Mouse (Mus musculus) intestine, postnatal 0 days (tissue): ENCODE measurements around the gene Hadh. TPM values are rescaled to one million over a fixed set of nuclear protein-coding genes. Genes with fewer than 3 reads are reported as not detected.

ENCODE experiments used
- ATAC-seq: fragments of 200-750 bp; cut with Nextera tagmentation; 2 replicates; pipeline ENCODE4 v1.8.0; 2017; ENCODE audit warnings: mild to moderate bottlenecking, moderate TSS enrichment, moderate library complexity
- H3K27ac ChIP-seq: fragments of 300-500 bp; sonication (generic); 2 replicates; pipeline ENCODE4 v1.5.1; 2014; ENCODE audit warnings: mild to moderate bottlenecking, low read depth, low read length, moderate library complexity
- H3K27me3 ChIP-seq: fragments of 300-500 bp; sonication (generic); replicated peaks from 2 replicates; pipeline ENCODE4 v1.6.1; 2014; ENCODE audit warnings: low read length, mixed read lengths; ENCODE audit not compliant: control insufficient read depth, insufficient read depth
- H3K36me3 ChIP-seq: fragments of 300-500 bp; sonication (generic); 2 replicates; pipeline ENCODE4 v1.6.1; 2014; ENCODE audit warnings: mild to moderate bottlenecking, moderate library complexity; ENCODE audit not compliant: control insufficient read depth, insufficient read depth
- H3K4me1 ChIP-seq: fragments of 300-500 bp; sonication (generic); replicated peaks from 2 replicates; pipeline ENCODE4 v1.6.1; 2014; ENCODE audit warnings: antibody characterized with exemption, low read length, mixed read lengths; ENCODE audit not compliant: control insufficient read depth, insufficient read depth
- H3K4me2 ChIP-seq: fragments of 300-500 bp; sonication (generic); replicated peaks from 2 replicates; pipeline ENCODE4 v1.6.1; 2014; ENCODE audit warnings: low read depth, mild to moderate bottlenecking, moderate library complexity
- H3K4me3 ChIP-seq: fragments of 300-500 bp; sonication (generic); 2 replicates; pipeline ENCODE4 v1.5.1; 2014; ENCODE audit warnings: low read depth, low read length
- H3K9ac ChIP-seq: fragments of 300-500 bp; sonication (generic); 2 replicates; pipeline ENCODE4 v1.6.1; 2014; ENCODE audit warnings: mild to moderate bottlenecking, low read depth, low read length
- H3K9me3 ChIP-seq: fragments of 300-500 bp; sonication (generic); 2 replicates; pipeline ENCODE4 v1.6.1; 2016; ENCODE audit warnings: mixed run types; ENCODE audit not compliant: control insufficient read depth
- CTCF ChIP-seq: sonication (generic); IDR thresholded peaks from 2 replicates; pipeline ENCODE4 v1.5.1; 2016; ENCODE audit warnings: low read depth, mild to moderate bottlenecking, control low read depth, antibody characterized with exemption, moderate library complexity
- WGBS: fragments of 180-500 bp; shearing (Covaris S2); extraction: QIAGEN DNeasy Blood & Tissue Kit; methylation state at CpG from one replicate; pipeline ENCODE4 v1.1.7; 2014; 5-methylcytosine and 5-hydroxymethylcytosine counted together
- polyA plus RNA-seq: library from polyadenylated mRNA; unstranded; fragments of >200 nt; fragmentation: Nextera tagmentation; extraction: Ambion mirVana; gene quantifications from 2 replicates; pipeline ENCODE4 v1.2.1, GENCODE M21; 2015

Gene Hadh
- polyA plus RNA-seq, 1 experiment from 2014 or later, result 581 TPM

- ATAC-seq, result peak; percentile 61
- no peak overlapping the region for H3K4me2 ChIP-seq
- peak overlapping the region; percentile 42 for H3K27ac ChIP-seq
- H3K36me3 ChIP-seq, result peaks cover 4% of the 10 kb centered on the region; the same call in 1 of the 2 replicates
- no peak overlapping the region for H3K9ac ChIP-seq
- no peak overlapping the region for H3K4me3 ChIP-seq
- H3K4me1 ChIP-seq, result peaks cover 11% of the 10 kb centered on the region; the same call in 1 of the 2 replicates
- H3K9me3 ChIP-seq, result no peaks in the 10 kb centered on the region
- TF ChIP-seq CTCF, result no peak
- WGBS, result 54% methylated on average over 4 of the region's 4 CpGs
- H3K27me3 ChIP-seq, result no peaks in the 10 kb centered on the region
Observed at GRCm38 (mm10) chr3:131291890-131292289, 20.0 kb upstream of the Hadh start.

- WGBS, result 57% methylated on average over 4 of the region's 4 CpGs
- no peak for TF ChIP-seq CTCF
- ATAC-seq, result no peak
Observed at GRCm38 (mm10) chr3:131274151-131274550, 2.2 kb upstream of the Hadh start.

GRCm38 (mm10) chr3:131272374-131273100, 636 bp upstream of the Hadh start:
- TF ChIP-seq CTCF, result no peak
- peaks cover 3% of the 10 kb centered on the region; the same call in 1 of the 2 replicates for H3K36me3 ChIP-seq
- H3K9me3 ChIP-seq, result no peaks in the 10 kb centered on the region
- peak overlapping the region; percentile 72 for H3K4me2 ChIP-seq
- peak overlapping the region; percentile 84 for H3K9ac ChIP-seq
- WGBS, result 9% methylated on average over 10 of the region's 10 CpGs
- H3K27ac ChIP-seq, result peak overlapping the region; percentile 97
- H3K4me3 ChIP-seq, result peak overlapping the region; percentile 73
- H3K4me1 ChIP-seq, result no peaks in the 10 kb centered on the region; the same call in 1 of the 2 replicates
- no peaks in the 10 kb centered on the region for H3K27me3 ChIP-seq
- ATAC-seq, result peak; percentile 55

More at GRCm38 (mm10) chr3:131274151-131274550, 2.2 kb upstream of the Hadh start:
- no peak overlapping the region for H3K4me2 ChIP-seq
- no peak overlapping the region for H3K9ac ChIP-seq
- H3K27ac ChIP-seq, result no peak overlapping the region
- no peaks in the 10 kb centered on the region for H3K36me3 ChIP-seq
- H3K4me3 ChIP-seq, result no peak overlapping the region
- no peaks in the 10 kb centered on the region for H3K9me3 ChIP-seq
- H3K4me1 ChIP-seq, result no peaks in the 10 kb centered on the region; the same call in 1 of the 2 replicates
- no peaks in the 10 kb centered on the region for H3K27me3 ChIP-seq

GRCm38 (mm10) chr3:131271157-131271556, 744 bp downstream of the Hadh start:
- Histone ChIP-seq H3K4me3 (peak overlapping the region; percentile 73), H3K4me2 (peak overlapping the region; percentile 72), H3K4me1 (no peaks in the 10 kb centered on the region; the same call in 1 of the 2 replicates), H3K27ac (peak overlapping the region; percentile 97), H3K27me3 (no peaks in the 10 kb centered on the region), H3K9me3 (no peaks in the 10 kb centered on the region), H3K36me3 (peaks cover 4% of the 10 kb centered on the region; the same call in 1 of the 2 replicates), H3K9ac (peak overlapping the region; percentile 84)
- 4% methylated on average over 8 of the region's 8 CpGs for WGBS
- peak; percentile 68 for ATAC-seq
- TF ChIP-seq CTCF, result peak; percentile 61

- Histone ChIP-seq H3K4me2 (peak overlapping the region; percentile 72), H3K4me3 (peak overlapping the region; percentile 73), H3K9ac (0 out of 2 replicates have a peak overlapping the region, but pooled peaks have one; percentile 5), H3K4me1 (no peaks in the 10 kb centered on the region; the same call in 1 of the 2 replicates), H3K27me3 (no peaks in the 10 kb centered on the region), H3K36me3 (peaks cover 4% of the 10 kb centered on the region; the same call in 1 of the 2 replicates), H3K27ac (0 out of 2 replicates have a peak overlapping the region, but pooled peaks have one; percentile 47), H3K9me3 (no peaks in the 10 kb centered on the region)
- 41% methylated on average over 6 of the region's 6 CpGs for WGBS
- ATAC-seq, result no peak
- no peak for TF ChIP-seq CTCF
Observed at GRCm38 (mm10) chr3:131270381-131270780, 1.5 kb downstream of the Hadh start.

GRCm38 (mm10) chr3:131266366-131267050, 5.4 kb downstream of the Hadh start:
- Histone ChIP-seq H3K27ac (no peak overlapping the region), H3K4me3 (no peak overlapping the region), H3K27me3 (no peaks in the 10 kb centered on the region), H3K36me3 (peaks cover 18% of the 10 kb centered on the region; the same call in 1 of the 2 replicates), H3K4me1 (no peaks in the 10 kb centered on the region), H3K4me2 (no peak overlapping the region), H3K9me3 (no peaks in the 10 kb centered on the region), H3K9ac (no peak overlapping the region)
- no peak for TF ChIP-seq CTCF
- 54% methylated on average over 3 of the region's 3 CpGs for WGBS
- no peak for ATAC-seq
